Mouse (Mus musculus) kidney, postnatal 0 days (tissue): Measurements from ENCODE around the gene Hrk. TPM values are rescaled to one million over a fixed set of nuclear protein-coding genes. Genes with fewer than 3 reads are reported as not detected.

Source experiments
- ATAC-seq: fragments of 200-750 bp; cut with Nextera tagmentation; replicated peaks from 2 replicates; pipeline ENCODE4 v1.8.0; 2017; ENCODE audit warnings: low read depth, moderate number of reproducible peaks, moderate TSS enrichment, moderate library complexity; ENCODE audit not compliant: low FRiP score
- DNase-seq: peaks from one replicate; pipeline ENCODE4 v3.0.0-alpha.2; 2016; ENCODE audit warnings: low spot score
- H3K27ac ChIP-seq: fragments of 300-500 bp; sonication (generic); 2 replicates; pipeline ENCODE4 v1.5.1; 2014; ENCODE audit warnings: mild to moderate bottlenecking
- H3K27me3 ChIP-seq: fragments of 300-500 bp; sonication (generic); 2 replicates; pipeline ENCODE4 v1.6.1; 2014; ENCODE audit warnings: low read length, mixed read lengths; ENCODE audit not compliant: insufficient read depth
- H3K36me3 ChIP-seq: fragments of 300-500 bp; sonication (generic); 2 replicates; pipeline ENCODE4 v1.6.1; 2014; ENCODE audit warnings: low read length, mixed read lengths; ENCODE audit not compliant: insufficient read depth
- H3K4me1 ChIP-seq: fragments of 300-500 bp; sonication (generic); replicated peaks from 2 replicates; pipeline ENCODE4 v1.6.1; 2014; ENCODE audit warnings: antibody characterized with exemption, low read length, mixed read lengths; ENCODE audit not compliant: insufficient read depth
- H3K4me2 ChIP-seq: fragments of 300-500 bp; sonication (generic); 2 replicates; pipeline ENCODE4 v1.6.1; 2014; ENCODE audit warnings: mild to moderate bottlenecking, low read length, moderate library complexity, mixed read lengths
- H3K4me3 ChIP-seq: fragments of 300-500 bp; sonication (generic); replicated peaks from 2 replicates; pipeline ENCODE4 v1.5.1; 2014; ENCODE audit warnings: low read depth, low read length
- H3K9ac ChIP-seq: fragments of 300-500 bp; sonication (generic); 2 replicates; pipeline ENCODE4 v1.6.1; 2014; ENCODE audit warnings: low read depth, low read length
- H3K9me3 ChIP-seq: fragments of 300-500 bp; sonication (generic); replicated peaks from 2 replicates; pipeline ENCODE4 v1.6.1; 2016; ENCODE audit warnings: low read length, inconsistent platforms, mixed read lengths
- CTCF ChIP-seq: IDR thresholded peaks from 2 replicates; pipeline ENCODE4 v1.5.1; 2016; ENCODE audit warnings: antibody characterized with exemption, low read depth, mild to moderate bottlenecking, moderate library complexity
- WGBS: fragments of 180-500 bp; shearing (Covaris S2); extraction: QIAGEN DNeasy Blood & Tissue Kit; methylation state at CpG from one replicate; pipeline ENCODE4 v1.1.7; 2014; 5-methylcytosine and 5-hydroxymethylcytosine counted together
- polyA plus RNA-seq: library from polyadenylated mRNA; unstranded; fragments of >200 nt; fragmentation: Nextera tagmentation; extraction: Ambion mirVana; gene quantifications from 2 replicates; pipeline ENCODE4 v1.2.1, GENCODE M21; 2015

Hrk gene
- 0.03 TPM in 1 of 2 replicates, not detected in the other for polyA plus RNA-seq

GRCm38 (mm10) chr5:118164581-118164980, at the start of gene Hrk:
Hrk (plus strand) TSS chr5:118164648.
- 68% methylated on average over 12 of the region's 12 CpGs for WGBS
- no peak for ATAC-seq
- H3K4me3 ChIP-seq: no peak within 1 kb of the TSS
- H3K27me3 ChIP-seq: peaks cover 17% of the 10 kb centered on the region
- no peak within 1 kb of the TSS for H3K27ac ChIP-seq
- no peaks in the 10 kb centered on the region for H3K36me3 ChIP-seq
- DNase-seq: no peak
- H3K4me2 ChIP-seq: no peak within 1 kb of the TSS
- H3K9ac ChIP-seq: no peak within 1 kb of the TSS
- H3K9me3 ChIP-seq: no peaks in the 10 kb centered on the region
- no peak for TF ChIP-seq CTCF
- H3K4me1 ChIP-seq: peaks cover 5% of the 10 kb centered on the region; the same call in 1 of the 2 replicates

- peaks cover 10% of the 10 kb centered on the region; the same call in 1 of the 2 replicates for H3K36me3 ChIP-seq
- H3K27me3 ChIP-seq: no peaks in the 10 kb centered on the region
- H3K9ac ChIP-seq: no peak overlapping the region
- no peaks in the 10 kb centered on the region for H3K4me1 ChIP-seq
- no peak overlapping the region for H3K4me3 ChIP-seq
- no peak for DNase-seq
- no peaks in the 10 kb centered on the region for H3K9me3 ChIP-seq
- WGBS: 66% methylated on average over 3 of the region's 3 CpGs
- no peak for ATAC-seq
- no peak overlapping the region for H3K27ac ChIP-seq
- no peak overlapping the region for H3K4me2 ChIP-seq
- TF ChIP-seq CTCF: no peak
Observed at GRCm38 (mm10) chr5:118118351-118118750, 46.1 kb upstream of the Hrk start.

DNA sequence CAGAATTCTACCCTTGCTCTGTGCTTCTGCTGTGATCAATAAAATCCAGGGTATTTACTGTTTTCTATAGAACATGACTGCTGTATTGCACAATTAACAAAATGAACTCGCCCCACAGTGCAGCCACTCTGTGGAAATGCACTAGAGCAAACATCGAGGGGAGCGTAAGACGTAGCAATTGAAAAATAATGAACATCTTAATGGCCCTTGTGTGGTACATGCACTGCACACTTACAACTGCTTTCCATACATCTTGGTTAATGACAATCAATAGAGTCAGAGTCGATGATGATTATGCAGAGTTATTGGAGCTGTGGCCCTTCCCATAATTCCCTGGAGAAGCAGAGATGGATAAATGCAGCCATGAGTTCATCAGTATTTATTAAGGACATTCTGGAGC, 45.5 kb upstream of the Hrk start:
- no peak for ATAC-seq
- Histone ChIP-seq H3K9me3 (no peaks in the 10 kb centered on the region), H3K27ac (no peak overlapping the region), H3K4me1 (no peaks in the 10 kb centered on the region), H3K4me2 (no peak overlapping the region), H3K27me3 (no peaks in the 10 kb centered on the region), H3K9ac (no peak overlapping the region), H3K36me3 (peaks cover 11% of the 10 kb centered on the region; the same call in 1 of the 2 replicates), H3K4me3 (no peak overlapping the region)
- DNase-seq: no peak
- no peak for TF ChIP-seq CTCF
- 98% methylated on average over 5 of the region's 5 CpGs for WGBS

- no peak overlapping the region for H3K27ac ChIP-seq
- H3K4me1 ChIP-seq: no peaks in the 10 kb centered on the region
- H3K27me3 ChIP-seq: no peaks in the 10 kb centered on the region
- no peak for TF ChIP-seq CTCF
- no peak for DNase-seq
- H3K4me3 ChIP-seq: no peak overlapping the region
- WGBS: 49% methylated on average over 2 of the region's 2 CpGs
- no peak for ATAC-seq
- peaks cover 13% of the 10 kb centered on the region; the same call in 1 of the 2 replicates for H3K36me3 ChIP-seq
- no peak overlapping the region for H3K9ac ChIP-seq
- H3K4me2 ChIP-seq: no peak overlapping the region
- H3K9me3 ChIP-seq: no peaks in the 10 kb centered on the region
Observed at GRCm38 (mm10) chr5:118120670-118121069, 43.8 kb upstream of the Hrk start.

DNA sequence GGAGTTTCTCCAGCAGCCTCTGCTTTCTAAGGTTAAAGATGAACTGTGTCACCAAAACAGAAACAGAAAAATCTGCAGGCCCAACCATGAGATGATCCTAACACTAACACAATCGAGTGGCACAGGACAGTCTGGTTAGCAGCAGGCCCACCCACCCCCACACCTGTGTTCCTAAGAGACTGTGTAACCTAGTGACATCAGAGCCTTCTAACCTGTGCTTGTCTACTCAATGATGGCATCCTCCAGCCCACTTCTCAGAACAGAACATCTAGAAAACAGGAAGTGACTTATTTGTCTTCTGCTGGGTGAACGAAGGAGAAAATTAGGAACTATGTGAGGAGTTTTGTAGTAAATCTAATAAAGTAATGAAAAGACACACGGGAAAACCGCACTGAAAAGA, 42.5 kb upstream of the Hrk start:
- Histone ChIP-seq H3K27ac (no peak overlapping the region), H3K27me3 (no peaks in the 10 kb centered on the region), H3K9ac (no peak overlapping the region), H3K4me2 (no peak overlapping the region), H3K9me3 (no peaks in the 10 kb centered on the region), H3K4me3 (no peak overlapping the region), H3K36me3 (peaks cover 10% of the 10 kb centered on the region; the same call in 1 of the 2 replicates), H3K4me1 (no peaks in the 10 kb centered on the region)
- 89% methylated on average over 4 of the region's 4 CpGs for WGBS
- ATAC-seq (no peak), DNase-seq (no peak)
- no peak for TF ChIP-seq CTCF

GRCm38 (mm10) chr5:118123096-118123495, 41.4 kb upstream of the Hrk start:
- Histone ChIP-seq H3K4me3 (no peak overlapping the region), H3K27me3 (no peaks in the 10 kb centered on the region), H3K9me3 (no peaks in the 10 kb centered on the region), H3K36me3 (peaks cover 19% of the 10 kb centered on the region), H3K4me1 (no peaks in the 10 kb centered on the region), H3K9ac (no peak overlapping the region), H3K4me2 (no peak overlapping the region), H3K27ac (no peak overlapping the region)
- ATAC-seq: no peak
- DNase-seq: no peak
- TF ChIP-seq CTCF: no peak
- WGBS: 64% methylated on average over 10 of the region's 10 CpGs

DNA sequence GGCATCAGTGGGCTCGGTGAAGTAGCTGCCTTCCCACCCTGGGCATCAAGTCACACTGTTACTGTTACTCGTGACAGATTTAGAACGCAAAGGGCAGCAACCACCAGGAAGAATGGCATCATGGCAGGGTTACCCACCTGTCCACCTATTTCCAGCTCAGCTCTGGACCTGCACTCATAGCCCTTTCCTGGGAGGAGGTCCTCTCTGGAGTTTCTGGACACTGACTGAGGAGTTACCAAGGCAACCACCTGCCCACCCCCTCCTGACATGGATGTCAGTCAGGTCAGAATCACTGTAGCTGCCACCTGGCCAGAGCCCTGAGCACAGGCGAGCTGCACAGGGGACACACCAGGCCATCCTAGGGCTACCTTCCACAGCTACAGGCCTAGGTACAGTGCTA, 37.8 kb upstream of the Hrk start:
- 81% methylated on average over 4 of the region's 4 CpGs for WGBS
- no peaks in the 10 kb centered on the region for H3K27me3 ChIP-seq
- ATAC-seq (no peak), DNase-seq (no peak)
- H3K27ac ChIP-seq: no peak overlapping the region
- no peaks in the 10 kb centered on the region for H3K9me3 ChIP-seq
- H3K9ac ChIP-seq: no peak overlapping the region
- H3K4me3 ChIP-seq: no peak overlapping the region
- H3K4me2 ChIP-seq: no peak overlapping the region
- no peaks in the 10 kb centered on the region for H3K4me1 ChIP-seq
- no peak for TF ChIP-seq CTCF
- peaks cover 31% of the 10 kb centered on the region for H3K36me3 ChIP-seq
